Mouse (Mus musculus) small intestine, adult 2 months (tissue): Measurements from ENCODE around the gene Fgr. TPM values are rescaled to one million over a fixed set of nuclear protein-coding genes. Genes with fewer than 3 reads are reported as not detected.

Experiments
- H3K27ac ChIP-seq: fragments of 200-500 bp; 2 replicates; pipeline ENCODE4 v1.5.1; 2012; ENCODE audit warnings: low read depth, low read length, control low read depth, inconsistent platforms; ENCODE audit not compliant: insufficient read depth
- H3K27me3 ChIP-seq: fragments of 200-500 bp; 2 replicates; pipeline ENCODE4 v1.6.1; 2012; ENCODE audit warnings: mild to moderate bottlenecking, moderate library complexity, low read length, inconsistent platforms; ENCODE audit not compliant: control insufficient read depth, insufficient read depth
- H3K36me3 ChIP-seq: fragments of 200-500 bp; 2 replicates; pipeline ENCODE4 v1.6.1; 2012; ENCODE audit warnings: mild to moderate bottlenecking, low read length, control low read depth, inconsistent platforms; ENCODE audit not compliant: control insufficient read depth, insufficient read depth
- H3K4me1 ChIP-seq: fragments of 200-500 bp; 2 replicates; pipeline ENCODE4 v1.6.1; 2012; ENCODE audit warnings: low read length, inconsistent platforms, mixed read lengths; ENCODE audit not compliant: control insufficient read depth, insufficient read depth, insufficient read length
- H3K4me3 ChIP-seq: fragments of 200-500 bp; 2 replicates; pipeline ENCODE4 v1.5.1; 2012; ENCODE audit warnings: low read depth, mild to moderate bottlenecking, control low read depth, inconsistent platforms, low read length, moderate library complexity
- CTCF ChIP-seq: fragments of 200-500 bp; IDR thresholded peaks from 2 replicates; pipeline ENCODE4 v1.5.1; 2012; ENCODE audit warnings: low read depth, mild to moderate bottlenecking, control low read depth, inconsistent platforms, low read length, moderate library complexity, mixed read lengths; ENCODE audit not compliant: insufficient replicate concordance, insufficient read length; ENCODE audit errors: extremely low read depth
- POLR2A ChIP-seq: fragments of 200-500 bp; IDR thresholded peaks from 2 replicates; pipeline ENCODE4 v1.6.1; 2012; ENCODE audit warnings: low read depth, mild to moderate bottlenecking, control low read depth, inconsistent platforms, low read length, moderate library complexity
- WGBS: fragments of 180-500 bp; shearing (Covaris S2); methylation state at CpG from one replicate; pipeline ENCODE4 v1.1.7; 2018; 5-methylcytosine and 5-hydroxymethylcytosine counted together
- polyA plus RNA-seq: library from polyadenylated mRNA; depleted of rRNA; stranded (reverse); fragments of >200 nt; gene quantifications from 2 replicates; pipeline ENCODE4 v1.2.3, GENCODE M21; 2012

Gene Fgr
- polyA plus RNA-seq, 1 experiment, result 3.8 TPM

GRCm38 (mm10) chr4:133018263-133018798, 44.4 kb downstream of the Fgr start:
- Histone ChIP-seq H3K4me3 (no peak overlapping the region), H3K36me3 (no peaks in the 10 kb centered on the region), H3K27ac (no peak overlapping the region), H3K4me1 (peaks cover 20% of the 10 kb centered on the region), H3K27me3 (no peaks in the 10 kb centered on the region)
- 87% methylated on average over 3 of the region's 3 CpGs for WGBS
- TF ChIP-seq POLR2A (no peak), CTCF (no peak)

GRCm38 (mm10) chr4:133020721-133021120, 46.8 kb downstream of the Fgr start:
- Histone ChIP-seq H3K4me1 (peaks cover 25% of the 10 kb centered on the region), H3K36me3 (no peaks in the 10 kb centered on the region), H3K27ac (no peak overlapping the region), H3K27me3 (no peaks in the 10 kb centered on the region), H3K4me3 (no peak overlapping the region)
- WGBS, result 83% methylated on average over 5 of the region's 6 CpGs
- TF ChIP-seq CTCF (no peak), POLR2A (no peak)

GRCm38 (mm10) chr4:133021181-133021671, 47.3 kb downstream of the Fgr start:
- H3K4me3 ChIP-seq, result no peak overlapping the region
- peaks cover 20% of the 10 kb centered on the region for H3K4me1 ChIP-seq
- no peak overlapping the region for H3K27ac ChIP-seq
- H3K36me3 ChIP-seq, result no peaks in the 10 kb centered on the region
- WGBS, result 78% methylated on average over 9 of the region's 9 CpGs
- H3K27me3 ChIP-seq, result no peaks in the 10 kb centered on the region
- no peak for TF ChIP-seq POLR2A
- no peak for TF ChIP-seq CTCF

GRCm38 (mm10) chr4:133022217-133022616, 48.3 kb downstream of the Fgr start:
- no peak for TF ChIP-seq CTCF
- TF ChIP-seq POLR2A, result no peak
- Histone ChIP-seq H3K27ac (no peak overlapping the region), H3K4me3 (no peak overlapping the region), H3K36me3 (no peaks in the 10 kb centered on the region), H3K27me3 (no peaks in the 10 kb centered on the region), H3K4me1 (peaks cover 12% of the 10 kb centered on the region)
- WGBS, result 91% methylated on average over 14 of the region's 14 CpGs

- Histone ChIP-seq H3K4me1 (peaks cover 14% of the 10 kb centered on the region), H3K27ac (no peak overlapping the region)
- WGBS, result 92% methylated on average over 14 of the region's 14 CpGs
Measured at GRCm38 (mm10) chr4:133022954-133023635, 49.2 kb downstream of the Fgr start.

DNA sequence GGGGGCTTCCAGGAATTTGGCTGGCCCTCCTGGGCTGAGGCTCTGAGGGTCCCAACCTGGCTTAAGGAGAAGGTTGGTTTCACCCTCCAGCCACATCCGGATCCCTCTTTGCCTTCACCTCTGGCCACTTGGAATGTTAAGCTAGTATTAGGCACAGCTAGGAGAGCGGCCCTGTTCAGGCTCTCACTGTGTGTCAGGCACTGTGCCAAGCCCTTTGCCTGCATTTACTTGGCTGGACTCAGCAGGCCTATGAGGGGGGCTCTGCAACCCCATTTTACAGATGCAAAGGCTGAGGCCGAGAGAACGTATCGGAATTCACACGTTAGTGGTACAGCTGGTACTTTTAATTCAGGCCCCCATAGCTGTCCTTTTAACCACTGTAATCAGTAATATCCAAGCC, 49.7 kb downstream of the Fgr start:
- no peaks in the 10 kb centered on the region for H3K27me3 ChIP-seq
- 92% methylated on average over 6 of the region's 6 CpGs for WGBS
- TF ChIP-seq POLR2A (no peak), CTCF (no peak)
- H3K4me1 ChIP-seq, result peaks cover 17% of the 10 kb centered on the region
- H3K36me3 ChIP-seq, result no peaks in the 10 kb centered on the region
- H3K27ac ChIP-seq, result no peak overlapping the region
- no peak overlapping the region for H3K4me3 ChIP-seq

More at GRCm38 (mm10) chr4:133022954-133023635, 49.2 kb downstream of the Fgr start:
- no peak overlapping the region for H3K4me3 ChIP-seq
- H3K36me3 ChIP-seq, result no peaks in the 10 kb centered on the region
- TF ChIP-seq POLR2A, result no peak
- no peak for TF ChIP-seq CTCF
- no peaks in the 10 kb centered on the region for H3K27me3 ChIP-seq

- Histone ChIP-seq H3K4me3 (no peak overlapping the region), H3K4me1 (peaks cover 21% of the 10 kb centered on the region), H3K36me3 (no peaks in the 10 kb centered on the region), H3K27me3 (no peaks in the 10 kb centered on the region), H3K27ac (no peak overlapping the region)
- no peak for TF ChIP-seq POLR2A
- 55% methylated on average over 4 of the region's 4 CpGs for WGBS
Measured at GRCm38 (mm10) chr4:133024404-133024803, 50.5 kb downstream of the Fgr start.
